ENCODE assay signal across 21 mouse cellular contexts in the genomic region with DNA sequence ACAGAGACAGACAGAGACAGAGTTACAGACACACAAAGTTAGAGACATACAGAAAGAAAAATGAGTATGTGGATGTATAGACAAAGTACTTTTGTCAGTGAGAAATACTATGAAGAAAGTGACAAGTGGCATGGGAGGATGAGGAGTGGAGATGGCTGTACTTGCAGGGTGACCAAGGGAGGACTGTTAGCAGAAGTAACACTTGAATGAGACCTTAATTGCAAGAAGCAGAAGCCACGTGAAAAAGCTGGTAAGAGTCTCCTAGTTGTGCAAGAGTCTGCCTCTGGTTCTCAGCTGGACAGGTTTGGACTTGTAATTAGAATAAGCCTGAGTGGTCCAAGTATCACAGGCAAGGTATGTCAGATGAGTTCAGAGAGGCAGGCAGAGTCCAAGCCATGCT.
"Had no signal": no experiment of that assay in that cellular context is flagged by ENCODE, and none has a peak within 500 bp of the region (broad histone marks: within the 10 kb centered on the region; RNA-seq: fewer than 3 reads in every experiment).

No protein-coding gene starts in this region.

- H3K4me3 ChIP-seq: liver, embryonic 15.5 days; lung, embryonic 15.5 days; megakaryocyte, embryonic 14.5 days; midbrain, embryonic 13.5 days; midbrain, embryonic 15.5 days; myocyte; neural tube, embryonic 13.5 days; neural tube, embryonic 15.5 days; stomach, embryonic 15.5 days had no signal

- H3K4me1 ChIP-seq: liver, embryonic 15.5 days; lung, embryonic 15.5 days; megakaryocyte, embryonic 14.5 days; neural tube, embryonic 13.5 days; stomach, embryonic 15.5 days had no signal

- H3K36me3 ChIP-seq: liver, embryonic 15.5 days; lung, embryonic 15.5 days; midbrain, embryonic 13.5 days; midbrain, embryonic 15.5 days; neural tube, embryonic 13.5 days; neural tube, embryonic 15.5 days; stomach, embryonic 15.5 days had no signal

- DNase-seq: liver, postnatal 0 days; lung, adult 2 months; lung, postnatal 14 days; lung, postnatal 36 days; right cerebral cortex, postnatal 14 days; thymus, adult 2 months; thymus, postnatal 25 days; thymus, postnatal 4 days had no signal

- H3K9me3 ChIP-seq: liver, embryonic 15.5 days; lung, embryonic 15.5 days; midbrain, embryonic 13.5 days; midbrain, embryonic 15.5 days; neural tube, embryonic 13.5 days; neural tube, embryonic 15.5 days; stomach, embryonic 15.5 days had no signal

- H3K27me3 ChIP-seq: liver, embryonic 15.5 days; lung, embryonic 15.5 days; megakaryocyte, embryonic 14.5 days; midbrain, embryonic 13.5 days; midbrain, embryonic 15.5 days; neural tube, embryonic 13.5 days; neural tube, embryonic 15.5 days; stomach, embryonic 15.5 days had no signal

- H3K9ac ChIP-seq: liver, embryonic 15.5 days; liver, postnatal 0 days; lung, embryonic 15.5 days; midbrain, embryonic 13.5 days; midbrain, embryonic 15.5 days; neural tube, embryonic 13.5 days; neural tube, embryonic 15.5 days; stomach, embryonic 15.5 days had no signal

- ATAC-seq: liver, postnatal 0 days; lung, postnatal 0 days; midbrain, embryonic 13.5 days; midbrain, embryonic 15.5 days had no signal

- H3K27ac ChIP-seq: liver, embryonic 15.5 days; lung, embryonic 15.5 days; macrophage; midbrain, embryonic 13.5 days; midbrain, embryonic 15.5 days; neural tube, embryonic 13.5 days; neural tube, embryonic 15.5 days; stomach, embryonic 15.5 days; stomach, postnatal 0 days had no signal

- H3K4me2 ChIP-seq: liver, embryonic 15.5 days; lung, embryonic 15.5 days; midbrain, embryonic 11.5 days; midbrain, embryonic 13.5 days; midbrain, embryonic 15.5 days; neural tube, embryonic 13.5 days; neural tube, embryonic 15.5 days; stomach, embryonic 15.5 days had no signal
